Mouse (Mus musculus): ENCODE measurements around the gene Fth1.

Gene Fth1

GRCm38 (mm10) chr19:9964205-9964916 lies 16.0 kb upstream of the Fth1 start:
- DNase-seq: no peak

DNA sequence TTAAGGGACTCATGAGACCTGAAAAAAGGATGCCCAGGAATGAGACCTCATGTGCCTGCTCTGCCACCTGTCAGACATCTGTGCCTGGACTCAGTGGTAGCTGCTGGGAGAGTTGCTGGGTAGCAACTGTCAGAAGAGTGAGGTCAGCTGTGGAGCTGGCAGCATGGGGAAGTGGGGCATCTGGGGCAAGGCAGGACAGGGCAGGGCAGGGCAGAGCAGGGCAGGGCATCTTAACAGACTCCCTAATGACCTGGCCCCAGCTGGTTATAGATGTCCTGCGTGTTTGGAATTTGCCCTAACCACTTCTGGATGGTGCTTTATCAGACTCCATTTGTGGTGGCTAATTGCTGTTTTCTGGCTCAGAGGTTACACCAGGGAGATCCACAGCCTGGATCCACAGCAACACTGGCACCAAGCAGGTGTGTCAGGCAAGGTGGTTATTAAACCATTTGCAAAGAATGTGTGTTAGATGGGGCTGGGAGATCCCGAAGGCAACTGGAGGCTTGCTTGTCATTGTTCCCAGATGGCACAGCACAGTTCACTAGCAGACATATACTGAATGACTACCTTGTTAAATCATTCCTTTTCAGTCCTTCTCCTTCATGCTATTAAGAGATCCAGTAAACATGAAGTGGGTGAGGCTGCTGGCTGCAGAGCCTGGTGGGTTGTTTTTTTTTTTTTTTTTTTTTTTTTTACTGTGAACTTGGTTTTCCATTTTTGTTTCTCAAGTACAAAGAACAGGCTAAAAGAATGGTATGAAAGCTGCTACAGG lies 14.1 kb upstream of the Fth1 start:
- no peak for DNase-seq

DNA sequence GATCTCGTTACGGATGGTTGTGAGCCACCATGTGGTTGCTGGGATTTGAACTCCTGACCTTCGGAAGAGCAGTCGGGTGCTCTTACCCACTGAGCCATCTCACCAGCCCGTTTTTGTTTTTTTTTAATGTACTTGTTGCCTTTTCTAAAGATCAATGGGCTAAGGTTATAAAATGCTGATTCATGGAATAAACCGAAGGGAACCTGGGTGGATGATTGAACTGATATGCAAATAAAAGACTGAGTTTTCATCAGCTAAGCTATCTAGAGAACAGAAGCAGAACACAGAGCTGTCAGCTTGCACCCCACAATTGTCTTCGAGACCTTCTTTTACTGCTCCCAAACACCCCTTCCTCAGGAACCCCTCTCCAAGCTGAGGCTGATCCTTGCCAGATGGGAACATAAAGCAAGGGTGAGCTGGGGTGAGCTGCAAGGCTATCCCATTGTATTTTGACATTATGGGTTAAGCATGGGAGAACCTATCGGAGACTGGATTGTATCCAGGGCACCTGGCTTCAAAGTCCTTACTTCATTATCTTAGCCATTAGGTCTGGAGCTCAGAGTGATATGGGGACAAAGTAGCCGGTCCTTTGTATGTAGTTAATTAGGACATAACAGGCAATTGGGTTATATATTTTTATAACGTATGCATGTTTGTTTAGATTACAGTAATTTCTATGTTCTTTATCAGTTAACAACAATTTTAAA lies 12.2 kb upstream of the Fth1 start:
- no peak for DNase-seq

DNA sequence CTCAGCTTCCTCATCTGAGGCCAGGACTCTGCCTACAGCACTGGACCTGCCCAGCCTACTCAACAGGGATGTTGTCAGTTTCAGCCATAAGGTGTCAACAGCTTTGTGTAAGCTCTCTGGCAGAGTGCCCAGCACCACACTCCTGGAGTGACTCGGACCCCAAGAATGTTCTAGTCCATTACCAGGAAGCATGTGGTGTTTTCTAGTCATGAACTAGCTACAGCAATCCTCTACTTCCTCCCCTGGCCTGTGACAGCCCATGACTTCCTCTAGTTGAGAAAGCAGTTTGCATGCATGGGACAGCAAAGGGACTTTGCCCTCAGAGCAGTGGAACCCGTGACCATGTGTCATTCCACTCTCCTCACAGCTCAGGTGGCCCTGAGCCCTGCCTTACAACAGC lies 5.5 kb upstream of the Fth1 start:
- peak; percentile 84 for DNase-seq

DNA sequence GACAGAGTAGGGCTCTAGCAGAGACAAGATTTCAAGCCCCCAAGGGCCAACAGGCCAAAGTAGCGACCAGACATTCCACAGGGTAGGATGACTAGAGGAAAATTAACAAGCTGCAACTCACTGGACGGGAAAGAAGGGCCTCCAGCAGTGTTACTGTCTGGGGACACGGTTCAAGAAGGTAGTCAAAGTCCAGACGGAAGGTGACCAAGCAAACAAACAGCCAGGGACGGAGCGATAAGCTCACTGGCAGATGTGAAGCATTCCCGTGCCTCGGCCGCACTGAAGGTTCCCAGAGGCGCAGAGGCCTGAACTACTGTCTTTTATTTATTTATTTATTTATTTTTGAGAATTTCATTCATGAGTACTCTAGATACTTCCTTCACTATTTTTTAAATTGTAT lies 3.3 kb upstream of the Fth1 start:
- no peak for DNase-seq

GRCm38 (mm10) chr19:9978431-9978951 lies 1.9 kb upstream of the Fth1 start:
- peak; percentile 92 for DNase-seq

GRCm38 (mm10) chr19:9979156-9979555 lies 1.2 kb upstream of the Fth1 start:
- DNase-seq: no peak

GRCm38 (mm10) chr19:9981621-9982020 lies 1.2 kb downstream of the Fth1 start:
- DNase-seq: no peak

GRCm38 (mm10) chr19:9982151-9982851 lies 1.9 kb downstream of the Fth1 start:
- DNase-seq: peak; percentile 97

GRCm38 (mm10) chr19:9982852-9983542 lies 2.6 kb downstream of the Fth1 start:
- DNase-seq: peak; percentile 82

GRCm38 (mm10) chr19:9984111-9985055 lies 4.0 kb downstream of the Fth1 start:
- DNase-seq: no peak

- DNase-seq: no peak
Observed at GRCm38 (mm10) chr19:9985190-9985899, 4.9 kb downstream of the Fth1 start.

DNA sequence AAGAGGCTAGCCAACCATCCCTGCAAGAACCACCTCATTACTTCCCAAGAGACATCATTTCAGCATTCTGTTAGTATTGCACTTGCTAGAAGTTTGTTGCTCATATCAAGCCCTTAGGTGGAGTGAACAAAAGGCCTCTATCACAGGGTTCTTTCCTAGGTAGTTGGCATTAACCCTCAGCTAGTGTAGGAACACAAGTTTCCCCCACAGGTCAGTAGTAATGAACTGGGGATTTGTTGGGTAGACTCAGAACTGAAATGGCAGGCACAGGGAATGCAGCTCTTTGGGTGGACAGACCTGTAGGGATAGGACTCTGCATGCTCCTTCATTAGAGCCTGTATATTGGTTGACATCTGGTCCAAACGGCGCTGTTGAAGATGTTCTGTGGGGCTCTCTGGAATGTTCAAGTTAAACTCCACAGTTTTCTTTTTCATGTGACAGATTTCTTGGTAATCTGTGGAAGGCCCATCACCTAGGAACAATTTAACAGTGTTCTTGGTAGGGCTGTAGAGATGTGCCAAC lies 5.6 kb downstream of the Fth1 start:
- no peak for DNase-seq

DNA sequence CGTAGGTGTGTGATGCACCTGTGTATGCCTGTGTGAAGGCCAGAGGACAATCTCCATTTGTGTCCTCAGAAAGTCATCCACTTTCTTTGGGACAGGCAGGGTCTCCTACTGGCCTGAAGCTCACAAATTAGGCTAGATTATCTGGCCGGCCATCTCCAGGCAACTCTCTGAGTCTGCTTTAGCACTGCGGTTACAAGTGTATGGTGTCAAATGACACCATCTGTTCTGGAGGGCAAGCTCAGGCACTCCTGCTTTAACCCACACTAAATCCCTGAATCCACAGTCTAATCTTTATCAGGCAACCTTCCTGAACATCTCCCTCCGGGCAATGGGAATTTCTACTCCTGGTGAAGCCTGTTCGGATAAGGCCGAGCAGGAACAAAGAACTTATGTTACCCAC lies 6.8 kb downstream of the Fth1 start:
- no peak for DNase-seq

- no peak for DNase-seq
Observed at GRCm38 (mm10) chr19:9987593-9987992, 7.2 kb downstream of the Fth1 start.

GRCm38 (mm10) chr19:9989171-9989883 lies 8.9 kb downstream of the Fth1 start:
- DNase-seq: no peak

DNA sequence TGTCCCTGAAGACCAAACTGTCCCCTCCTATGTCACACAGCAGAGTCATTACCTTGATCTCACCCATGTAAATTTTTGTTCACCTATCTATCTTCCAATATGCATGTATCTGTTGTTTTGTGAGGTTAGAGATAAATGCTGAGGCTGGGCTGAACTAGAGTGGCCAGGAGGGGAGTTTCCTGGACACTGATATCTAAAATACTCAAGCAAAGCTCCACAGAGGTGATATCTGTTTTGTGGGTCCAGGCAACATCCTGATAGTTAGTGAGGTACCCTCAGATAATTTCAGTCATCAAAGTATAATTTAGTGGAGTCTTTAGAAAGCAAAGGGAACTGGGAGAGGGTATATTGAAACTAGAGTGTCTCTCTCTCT lies 9.5 kb downstream of the Fth1 start:
- no peak for DNase-seq

- peak; percentile 92 for DNase-seq
Observed at GRCm38 (mm10) chr19:9991304-9991703, 10.9 kb downstream of the Fth1 start.

Data from lung, postnatal 36 days (tissue).